Comparison of ENCODE assay signal across 10 mouse cellular contexts in genomic region chr11:98386596-98386995, GRCm38 (mm10). TPM values are rescaled to one million over a fixed set of nuclear protein-coding genes. Genes with fewer than 3 reads are reported as not detected.
A peak's percentile ranks its signal among the peaks of the same experiment; 100 is the strongest.
DNase-seq lines count a peak whose midpoint lies in the region; ATAC-seq lines count a peak whose summit lies in the region.
"Had no signal": no experiment of that assay in that cellular context is flagged by ENCODE, and none has a peak within 500 bp of the region (broad histone marks: within the 10 kb centered on the region; RNA-seq: fewer than 3 reads in every experiment).

No protein-coding gene starts in this region.

- H3K4me1 ChIP-seq in heart, embryonic 13.5 days: peaks cover 80% of the 10 kb centered on the region
- peaks cover 2% of the 10 kb centered on the region; the same call in 1 of the 2 replicates for H3K4me1 ChIP-seq in forebrain, embryonic 15.5 days
- peaks cover 9% of the 10 kb centered on the region; the same call in 1 of the 2 replicates for H3K4me1 ChIP-seq in midbrain, embryonic 12.5 days

- H3K4me3 ChIP-seq in heart, embryonic 13.5 days: peak overlapping the region; percentile 26
- no peak overlapping the region for H3K4me3 ChIP-seq in forebrain, embryonic 15.5 days
- H3K4me3 ChIP-seq in midbrain, embryonic 12.5 days: no peak overlapping the region

- intact Hi-C loops in heart, postnatal 10 days (cut with DNase I): no loop called here

- H3K27ac ChIP-seq in heart, embryonic 13.5 days (replicated peaks): no peak overlapping the region
- no peak overlapping the region for H3K27ac ChIP-seq in forebrain, embryonic 15.5 days (replicated peaks)
- H3K27ac ChIP-seq in midbrain, embryonic 12.5 days (replicated peaks): no peak overlapping the region

- no peak for ATAC-seq in heart, embryonic 13.5 days (ENCODE audit: extremely low read depth, insufficient number of reproducible peaks, low FRiP score, low TSS enrichment)
- no peak for ATAC-seq in forebrain, embryonic 15.5 days (replicated peaks)
- no peak for ATAC-seq in midbrain, embryonic 12.5 days (ENCODE audit: low FRiP score, low read depth)

- peaks cover 61% of the 10 kb centered on the region for H3K27me3 ChIP-seq in heart, embryonic 13.5 days (replicated peaks)
- H3K27me3 ChIP-seq in forebrain, embryonic 15.5 days: peaks cover 20% of the 10 kb centered on the region
- H3K27me3 ChIP-seq in midbrain, embryonic 12.5 days: peaks cover 85% of the 10 kb centered on the region

- 13% methylated on average over 24 of the region's 24 CpGs for WGBS in heart, embryonic 13.5 days
- WGBS in forebrain, embryonic 15.5 days: 18% methylated on average over 24 of the region's 24 CpGs
- 22% methylated on average over 24 of the region's 24 CpGs for WGBS in midbrain, embryonic 12.5 days

- H3K9ac ChIP-seq in heart, embryonic 13.5 days: peak overlapping the region; percentile 88
- H3K9ac ChIP-seq in forebrain, embryonic 15.5 days (replicated peaks): no peak overlapping the region
- H3K9ac ChIP-seq in midbrain, embryonic 12.5 days (replicated peaks): 0 out of 2 replicates have a peak overlapping the region, but pooled peaks have one; percentile 15

- DNase-seq in heart, postnatal 10 days: no peak
- peak; percentile 35 for DNase-seq in R1 (ENCODE audit: low read depth, low spot score)
- DNase-seq in urinary bladder, postnatal 14 days (ENCODE audit: low spot score): no peak
- no peak for DNase-seq in kidney, adult 18-20 months
- DNase-seq in spleen, postnatal 36 days (ENCODE audit: low spot score in 2 of 2): no peak

- H3K4me2 ChIP-seq in heart, embryonic 13.5 days: peak overlapping the region; percentile 69
- 0 out of 2 replicates have a peak overlapping the region, but pooled peaks have one; percentile 8 for H3K4me2 ChIP-seq in forebrain, embryonic 15.5 days (replicated peaks)
- H3K4me2 ChIP-seq in midbrain, embryonic 12.5 days (replicated peaks): no peak overlapping the region; the same call in 1 of the 2 replicates

- H3K9me3 ChIP-seq in heart, embryonic 13.5 days: no peaks in the 10 kb centered on the region
- no peaks in the 10 kb centered on the region for H3K9me3 ChIP-seq in forebrain, embryonic 15.5 days
- H3K9me3 ChIP-seq in midbrain, embryonic 12.5 days: no peaks in the 10 kb centered on the region

- no peaks in the 10 kb centered on the region for H3K36me3 ChIP-seq in heart, embryonic 13.5 days
- no peaks in the 10 kb centered on the region for H3K36me3 ChIP-seq in forebrain, embryonic 15.5 days
- H3K36me3 ChIP-seq in midbrain, embryonic 12.5 days: no peaks in the 10 kb centered on the region

RNA-seq across cellular contexts. Expression of gene Pnmt, which starts 0.3 kb away (rescaled TPM):
- polyA plus RNA-seq in heart, embryonic 13.5 days (2015; fragmentation: Nextera tagmentation; extraction: Ambion mirVana): 1.3 and 1.5 TPM in 2 replicates
- total RNA-seq in heart, postnatal 10 days (2021): under 1 TPM in 1 of 2 experiments, not detected in 1; 0.31 TPM
- polyA plus RNA-seq in forebrain, embryonic 15.5 days (2015; fragmentation: Nextera tagmentation; extraction: Ambion mirVana): 0.42 and 0.70 TPM in 2 replicates
- 0.15 TPM in 1 of 2 replicates, not detected in the other for polyA plus RNA-seq in midbrain, embryonic 12.5 days (2016; fragmentation: Nextera tagmentation; extraction: Ambion mirVana)
- total RNA-seq: common myeloid progenitor, adult 5-6 weeks; hematopoietic stem cell, adult 5-6 weeks had no signal

RNA-seq across cellular contexts. Expression of gene Tcap, which starts 3.0 kb away (rescaled TPM):
- polyA plus RNA-seq in heart, embryonic 13.5 days (2015; fragmentation: Nextera tagmentation; extraction: Ambion mirVana): 159 and 184 TPM in 2 replicates
- 100 to 1,000 TPM; 469 to 500 TPM for total RNA-seq in heart, postnatal 10 days (2021)
- polyA plus RNA-seq in forebrain, embryonic 15.5 days (2015; fragmentation: Nextera tagmentation; extraction: Ambion mirVana): 0.18 and 0.20 TPM in 2 replicates
- polyA plus RNA-seq in midbrain, embryonic 12.5 days (2016; fragmentation: Nextera tagmentation; extraction: Ambion mirVana): 0.19 and 0.33 TPM in 2 replicates
- total RNA-seq: common myeloid progenitor, adult 5-6 weeks; hematopoietic stem cell, adult 5-6 weeks had no signal

RNA-seq across cellular contexts. Expression of gene Pgap3, which starts 13.7 kb away (rescaled TPM):
- 19.0 and 19.1 TPM in 2 replicates for polyA plus RNA-seq in heart, embryonic 13.5 days (2015; fragmentation: Nextera tagmentation; extraction: Ambion mirVana)
- total RNA-seq in heart, postnatal 10 days (2021): 10 to 100 TPM; 14.5 to 17.8 TPM
- polyA plus RNA-seq in forebrain, embryonic 15.5 days (2015; fragmentation: Nextera tagmentation; extraction: Ambion mirVana): 6.5 and 7.7 TPM in 2 replicates
- polyA plus RNA-seq in midbrain, embryonic 12.5 days (2016; fragmentation: Nextera tagmentation; extraction: Ambion mirVana): 9.0 and 9.3 TPM in 2 replicates

RNA-seq across cellular contexts. Expression of gene Erbb2, which starts 25.7 kb away (rescaled TPM):
- polyA plus RNA-seq in heart, embryonic 13.5 days (2015; fragmentation: Nextera tagmentation; extraction: Ambion mirVana): 48.1 and 49.0 TPM in 2 replicates
- total RNA-seq in heart, postnatal 10 days (2021): 10 to 100 TPM; 12.7 to 19.3 TPM
- 6.1 and 6.2 TPM in 2 replicates for polyA plus RNA-seq in forebrain, embryonic 15.5 days (2015; fragmentation: Nextera tagmentation; extraction: Ambion mirVana)
- 14.9 and 17.4 TPM in 2 replicates for polyA plus RNA-seq in midbrain, embryonic 12.5 days (2016; fragmentation: Nextera tagmentation; extraction: Ambion mirVana)
- total RNA-seq: common myeloid progenitor, adult 5-6 weeks; hematopoietic stem cell, adult 5-6 weeks had no signal

RNA-seq across cellular contexts. Expression of gene Stard3, which starts 28.4 kb away (rescaled TPM):
- polyA plus RNA-seq in heart, embryonic 13.5 days (2015; fragmentation: Nextera tagmentation; extraction: Ambion mirVana): 37.2 and 43.4 TPM in 2 replicates
- total RNA-seq in heart, postnatal 10 days (2021): 10 to 100 TPM; 23.9 to 24.5 TPM
- 53.2 and 56.5 TPM in 2 replicates for polyA plus RNA-seq in forebrain, embryonic 15.5 days (2015; fragmentation: Nextera tagmentation; extraction: Ambion mirVana)
- polyA plus RNA-seq in midbrain, embryonic 12.5 days (2016; fragmentation: Nextera tagmentation; extraction: Ambion mirVana): 46.9 and 52.0 TPM in 2 replicates

Comparison
In these comparisons a context has a peak if more than half of its experiments do, and no peak if none do; other contexts are left out.
1. RNA of gene Tcap, which starts 3.0 kb away (polyA plus RNA-seq): 159 to 184 TPM in heart, embryonic 13.5 days; 0.19 to 0.33 TPM in midbrain, embryonic 12.5 days and 0.18 to 0.20 TPM in forebrain, embryonic 15.5 days; every median in the first group is over 100 times any median in the second.